Mouse (Mus musculus): ENCODE measurements around the gene Gsg1. TPM values are rescaled to one million over a fixed set of nuclear protein-coding genes. Genes with fewer than 3 reads are reported as not detected.
A peak's percentile ranks its signal among the peaks of the same experiment; 100 is the strongest.

Gsg1 gene
- polyA plus RNA-seq, 1 experiment from 2014 or later = 0.37 TPM

- 65% methylated on average over 4 of the region's 4 CpGs for WGBS
- Histone ChIP-seq H3K27me3 (ENCODE audit: insufficient read depth, low read length) (no peaks in the 10 kb centered on the region), H3K27ac (no peak overlapping the region)
Observed at GRCm38 (mm10) chr6:135238211-135238610, 15.9 kb downstream of the Gsg1 start.

GRCm38 (mm10) chr6:135237326-135237725 is 16.8 kb downstream of the Gsg1 start:
- H3K9me3 ChIP-seq (replicated peaks; ENCODE audit: low read length) = no peaks in the 10 kb centered on the region
- H3K27me3 ChIP-seq (ENCODE audit: insufficient read depth, low read length) = no peaks in the 10 kb centered on the region
- no peak overlapping the region for H3K4me2 ChIP-seq (ENCODE audit: low read length)
- DNase-seq (ENCODE audit: low spot score) (peak; percentile 24), ATAC-seq (replicated peaks; ENCODE audit: low FRiP score, low read depth) (no peak)
- 0 out of 2 replicates have a peak, but pooled peaks cover 4% of the 10 kb centered on the region for H3K36me3 ChIP-seq (ENCODE audit: insufficient read depth, low read length)
- H3K4me3 ChIP-seq (replicated peaks; ENCODE audit: low read depth, low read length) = no peak overlapping the region
- WGBS = 74% methylated on average over 14 of the region's 14 CpGs
- H3K27ac ChIP-seq = no peak overlapping the region
- no peaks in the 10 kb centered on the region for H3K4me1 ChIP-seq (replicated peaks; ENCODE audit: insufficient read depth, low read length)
- peak; percentile 31 for TF ChIP-seq CTCF (IDR thresholded peaks at IDR 0.05; ENCODE audit: low read depth)
- no peak overlapping the region for H3K9ac ChIP-seq (ENCODE audit: low read depth, low read length)

More at GRCm38 (mm10) chr6:135238211-135238610, 15.9 kb downstream of the Gsg1 start:
- H3K9me3 ChIP-seq (replicated peaks; ENCODE audit: low read length) = no peaks in the 10 kb centered on the region
- no peaks in the 10 kb centered on the region for H3K4me1 ChIP-seq (replicated peaks; ENCODE audit: insufficient read depth, low read length)
- DNase-seq (ENCODE audit: low spot score) (no peak), ATAC-seq (replicated peaks; ENCODE audit: low FRiP score, low read depth) (no peak)
- 0 out of 2 replicates have a peak, but pooled peaks cover 4% of the 10 kb centered on the region for H3K36me3 ChIP-seq (ENCODE audit: insufficient read depth, low read length)
- H3K9ac ChIP-seq (ENCODE audit: low read depth, low read length) = no peak overlapping the region
- no peak overlapping the region for H3K4me2 ChIP-seq (ENCODE audit: low read length)
- H3K4me3 ChIP-seq (replicated peaks; ENCODE audit: low read depth, low read length) = no peak overlapping the region
- TF ChIP-seq CTCF (IDR thresholded peaks at IDR 0.05; ENCODE audit: low read depth) = no peak

GRCm38 (mm10) chr6:135236576-135236975 is 17.6 kb downstream of the Gsg1 start:
- Histone ChIP-seq H3K9ac (ENCODE audit: low read depth, low read length) (no peak overlapping the region), H3K27ac (no peak overlapping the region), H3K4me1 (replicated peaks; ENCODE audit: insufficient read depth, low read length) (no peaks in the 10 kb centered on the region), H3K36me3 (ENCODE audit: insufficient read depth, low read length) (0 out of 2 replicates have a peak, but pooled peaks cover 4% of the 10 kb centered on the region), H3K4me3 (replicated peaks; ENCODE audit: low read depth, low read length) (no peak overlapping the region), H3K27me3 (ENCODE audit: insufficient read depth, low read length) (no peaks in the 10 kb centered on the region), H3K9me3 (replicated peaks; ENCODE audit: low read length) (no peaks in the 10 kb centered on the region), H3K4me2 (ENCODE audit: low read length) (no peak overlapping the region)
- DNase-seq (ENCODE audit: low spot score) (no peak), ATAC-seq (replicated peaks; ENCODE audit: low FRiP score, low read depth) (no peak)
- peak; percentile 45; the same call in 1 of the 2 replicates for TF ChIP-seq CTCF (IDR thresholded peaks at IDR 0.05; ENCODE audit: low read depth)
- 93% methylated on average over 3 of the region's 3 CpGs for WGBS

GRCm38 (mm10) chr6:135235742-135236141 is 18.4 kb downstream of the Gsg1 start:
- no peak overlapping the region for H3K27ac ChIP-seq
- TF ChIP-seq CTCF (IDR thresholded peaks at IDR 0.05; ENCODE audit: low read depth) = no peak

GRCm38 (mm10) chr6:135232443-135233182 is 21.5 kb downstream of the Gsg1 start:
- no peak for ATAC-seq (replicated peaks; ENCODE audit: low FRiP score, low read depth)
- H3K9me3 ChIP-seq (replicated peaks; ENCODE audit: low read length) = no peaks in the 10 kb centered on the region
- TF ChIP-seq CTCF (IDR thresholded peaks at IDR 0.05; ENCODE audit: low read depth) = no peak
- no peaks in the 10 kb centered on the region for H3K27me3 ChIP-seq (ENCODE audit: insufficient read depth, low read length)
- H3K9ac ChIP-seq (ENCODE audit: low read depth, low read length) = no peak overlapping the region
- H3K36me3 ChIP-seq (ENCODE audit: insufficient read depth, low read length) = 0 out of 2 replicates have a peak, but pooled peaks cover 4% of the 10 kb centered on the region
- no peak for DNase-seq (ENCODE audit: low spot score)
- H3K27ac ChIP-seq = no peak overlapping the region
- H3K4me2 ChIP-seq (ENCODE audit: low read length) = no peak overlapping the region
- 74% methylated on average over 12 of the region's 12 CpGs for WGBS
- H3K4me3 ChIP-seq (replicated peaks; ENCODE audit: low read depth, low read length) = no peak overlapping the region
- H3K4me1 ChIP-seq (replicated peaks; ENCODE audit: insufficient read depth, low read length) = peaks cover 7% of the 10 kb centered on the region; the same call in 1 of the 2 replicates

More at GRCm38 (mm10) chr6:135235742-135236141, 18.4 kb downstream of the Gsg1 start:
- DNase-seq (ENCODE audit: low spot score) = no peak
- H3K9ac ChIP-seq (ENCODE audit: low read depth, low read length) = no peak overlapping the region
- no peaks in the 10 kb centered on the region for H3K9me3 ChIP-seq (replicated peaks; ENCODE audit: low read length)
- no peak for ATAC-seq (replicated peaks; ENCODE audit: low FRiP score, low read depth)
- 0 out of 2 replicates have a peak, but pooled peaks cover 4% of the 10 kb centered on the region for H3K36me3 ChIP-seq (ENCODE audit: insufficient read depth, low read length)
- H3K27me3 ChIP-seq (ENCODE audit: insufficient read depth, low read length) = no peaks in the 10 kb centered on the region
- H3K4me2 ChIP-seq (ENCODE audit: low read length) = no peak overlapping the region
- H3K4me3 ChIP-seq (replicated peaks; ENCODE audit: low read depth, low read length) = no peak overlapping the region
- no peaks in the 10 kb centered on the region for H3K4me1 ChIP-seq (replicated peaks; ENCODE audit: insufficient read depth, low read length)
- 91% methylated on average over 3 of the region's 3 CpGs for WGBS

- ATAC-seq (replicated peaks; ENCODE audit: low FRiP score, low read depth) (no peak), DNase-seq (ENCODE audit: low spot score) (no peak)
- H3K4me3 ChIP-seq (replicated peaks; ENCODE audit: low read depth, low read length) = no peak overlapping the region
- no peaks in the 10 kb centered on the region for H3K9me3 ChIP-seq (replicated peaks; ENCODE audit: low read length)
- no peak overlapping the region for H3K4me2 ChIP-seq (ENCODE audit: low read length)
- 86% methylated on average over 6 of the region's 6 CpGs for WGBS
- H3K9ac ChIP-seq (ENCODE audit: low read depth, low read length) = no peak overlapping the region
- TF ChIP-seq CTCF (IDR thresholded peaks at IDR 0.05; ENCODE audit: low read depth) = no peak
- no peaks in the 10 kb centered on the region for H3K27me3 ChIP-seq (ENCODE audit: insufficient read depth, low read length)
- H3K27ac ChIP-seq = no peak overlapping the region
- 0 out of 2 replicates have a peak, but pooled peaks cover 4% of the 10 kb centered on the region for H3K36me3 ChIP-seq (ENCODE audit: insufficient read depth, low read length)
- H3K4me1 ChIP-seq (replicated peaks; ENCODE audit: insufficient read depth, low read length) = peaks cover 7% of the 10 kb centered on the region; the same call in 1 of the 2 replicates
Observed at GRCm38 (mm10) chr6:135230586-135230985, 23.6 kb downstream of the Gsg1 start.
